Mouse (Mus musculus): ENCODE data around the gene Elf1. TPM values are rescaled to one million over a fixed set of nuclear protein-coding genes. Genes with fewer than 3 reads are reported as not detected.

The Elf1 gene
- polyA plus RNA-seq, 1 experiment from 2014 or later: 10.1 TPM

DNA sequence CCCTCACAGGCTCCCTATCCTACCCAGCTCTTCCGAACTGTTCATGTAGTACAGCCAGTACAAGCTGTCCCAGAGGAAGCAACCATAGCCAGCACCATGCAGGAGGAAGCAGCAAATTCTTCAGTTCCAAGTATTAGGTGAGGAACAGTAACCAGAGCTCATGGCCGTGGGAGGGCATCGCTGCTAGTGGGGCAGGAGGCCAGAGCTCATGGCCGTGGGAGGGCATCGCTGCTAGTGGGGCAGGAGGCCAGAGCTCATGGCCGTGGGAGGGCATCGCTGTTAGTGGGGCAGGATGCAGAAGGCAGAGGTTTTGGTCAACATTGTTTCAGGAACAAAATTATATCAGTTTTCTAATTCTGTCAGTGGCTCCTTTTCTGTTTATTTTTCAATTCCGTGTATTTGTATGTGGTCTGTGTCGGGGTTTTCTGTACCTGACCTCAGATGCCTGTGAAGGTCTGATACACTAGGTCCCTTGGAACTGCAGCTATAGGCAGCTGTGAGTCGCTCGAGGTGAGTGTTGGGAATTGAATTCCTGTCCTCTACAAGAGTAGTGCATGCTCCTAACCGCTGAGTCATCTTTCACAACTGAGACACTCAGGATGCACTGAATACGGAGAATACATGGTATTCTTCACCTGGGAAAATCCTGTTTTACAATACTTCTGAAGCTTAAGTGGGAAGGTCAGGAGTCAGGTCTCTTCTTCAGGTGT is 92.6 kb downstream of the Elf1 start:
- no peak overlapping the region for H3K27ac ChIP-seq (replicated peaks; ENCODE audit: low read depth, low read length)
- H3K36me3 ChIP-seq (replicated peaks; ENCODE audit: control insufficient read depth, insufficient read depth, low read depth, low read length): no peaks in the 10 kb centered on the region
- 86% methylated on average over 13 of the region's 13 CpGs for WGBS
- no peak overlapping the region for H3K4me3 ChIP-seq (ENCODE audit: low read depth, low read length)
- H3K4me2 ChIP-seq (ENCODE audit: low read depth, low read length): no peak overlapping the region
- no peaks in the 10 kb centered on the region for H3K4me1 ChIP-seq (ENCODE audit: control insufficient read depth, insufficient read depth, low read length)
- H3K27me3 ChIP-seq (ENCODE audit: control insufficient read depth, insufficient read depth, low read length): no peaks in the 10 kb centered on the region
- H3K9me3 ChIP-seq (replicated peaks; ENCODE audit: control insufficient read depth, low read length): no peaks in the 10 kb centered on the region
- ATAC-seq (replicated peaks; ENCODE audit: insufficient number of reproducible peaks, low FRiP score, low TSS enrichment, low read depth): no peak
- no peak overlapping the region for H3K9ac ChIP-seq (replicated peaks; ENCODE audit: low read length)
- no peak for DNase-seq (ENCODE audit: low spot score)

DNA sequence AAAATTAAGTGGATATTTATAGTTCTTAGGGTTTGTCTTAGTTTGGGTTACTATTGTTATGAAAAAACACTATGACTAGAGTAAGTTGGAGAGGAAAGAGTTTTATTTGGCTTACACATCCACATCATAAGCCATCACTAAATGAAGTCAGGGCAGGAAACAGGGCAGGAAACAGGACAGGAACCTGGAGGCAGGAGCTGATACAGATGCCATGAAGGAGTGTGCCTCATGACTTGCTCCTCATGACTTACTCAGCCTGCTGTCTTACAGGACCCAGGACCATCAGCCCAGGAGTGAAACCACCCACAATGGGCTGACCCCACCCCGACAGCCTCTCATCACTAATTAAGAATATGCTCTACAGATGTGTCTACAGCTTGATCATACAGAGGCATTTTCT is 93.4 kb downstream of the Elf1 start:
- ATAC-seq (replicated peaks; ENCODE audit: insufficient number of reproducible peaks, low FRiP score, low TSS enrichment, low read depth) (no peak), DNase-seq (ENCODE audit: low spot score) (no peak)
- Histone ChIP-seq H3K9me3 (replicated peaks; ENCODE audit: control insufficient read depth, low read length) (no peaks in the 10 kb centered on the region), H3K4me1 (ENCODE audit: control insufficient read depth, insufficient read depth, low read length) (no peaks in the 10 kb centered on the region), H3K27me3 (ENCODE audit: control insufficient read depth, insufficient read depth, low read length) (no peaks in the 10 kb centered on the region), H3K27ac (replicated peaks; ENCODE audit: low read depth, low read length) (no peak overlapping the region), H3K4me2 (ENCODE audit: low read depth, low read length) (no peak overlapping the region), H3K9ac (replicated peaks; ENCODE audit: low read length) (no peak overlapping the region), H3K4me3 (ENCODE audit: low read depth, low read length) (no peak overlapping the region), H3K36me3 (replicated peaks; ENCODE audit: control insufficient read depth, insufficient read depth, low read depth, low read length) (no peaks in the 10 kb centered on the region)
- WGBS: 69% methylated on average over 1 of the region's 1 CpGs

GRCm38 (mm10) chr14:79583526-79584245 is 102.7 kb downstream of the Elf1 start:
- no peaks in the 10 kb centered on the region for H3K9me3 ChIP-seq (replicated peaks; ENCODE audit: control insufficient read depth, low read length)
- H3K27ac ChIP-seq (replicated peaks; ENCODE audit: low read depth, low read length): no peak overlapping the region
- H3K9ac ChIP-seq (replicated peaks; ENCODE audit: low read length): no peak overlapping the region
- 83% methylated on average over 5 of the region's 5 CpGs for WGBS
- no peaks in the 10 kb centered on the region for H3K27me3 ChIP-seq (ENCODE audit: control insufficient read depth, insufficient read depth, low read length)
- H3K36me3 ChIP-seq (replicated peaks; ENCODE audit: control insufficient read depth, insufficient read depth, low read depth, low read length): no peaks in the 10 kb centered on the region
- no peak for ATAC-seq (replicated peaks; ENCODE audit: insufficient number of reproducible peaks, low FRiP score, low TSS enrichment, low read depth)
- H3K4me3 ChIP-seq (ENCODE audit: low read depth, low read length): no peak overlapping the region
- H3K4me2 ChIP-seq (ENCODE audit: low read depth, low read length): no peak overlapping the region
- no peak for DNase-seq (ENCODE audit: low spot score)
- peaks cover 4% of the 10 kb centered on the region for H3K4me1 ChIP-seq (ENCODE audit: control insufficient read depth, insufficient read depth, low read length)

GRCm38 (mm10) chr14:79586499-79587138 is 105.6 kb downstream of the Elf1 start:
- WGBS: 33% methylated on average over 16 of the region's 16 CpGs
- DNase-seq (ENCODE audit: low spot score): no peak
- Histone ChIP-seq H3K4me2 (ENCODE audit: low read depth, low read length) (peak overlapping the region; percentile 52), H3K4me1 (ENCODE audit: control insufficient read depth, insufficient read depth, low read length) (peaks cover 4% of the 10 kb centered on the region), H3K27ac (replicated peaks; ENCODE audit: low read depth, low read length) (peak overlapping the region; percentile 79), H3K4me3 (ENCODE audit: low read depth, low read length) (peak overlapping the region; percentile 71), H3K9me3 (replicated peaks; ENCODE audit: control insufficient read depth, low read length) (no peaks in the 10 kb centered on the region), H3K36me3 (replicated peaks; ENCODE audit: control insufficient read depth, insufficient read depth, low read depth, low read length) (no peaks in the 10 kb centered on the region; the same call in 1 of the 2 replicates), H3K27me3 (ENCODE audit: control insufficient read depth, insufficient read depth, low read length) (no peaks in the 10 kb centered on the region), H3K9ac (replicated peaks; ENCODE audit: low read length) (peak overlapping the region; percentile 73)
- no peak for ATAC-seq (replicated peaks; ENCODE audit: insufficient number of reproducible peaks, low FRiP score, low TSS enrichment, low read depth)

DNA sequence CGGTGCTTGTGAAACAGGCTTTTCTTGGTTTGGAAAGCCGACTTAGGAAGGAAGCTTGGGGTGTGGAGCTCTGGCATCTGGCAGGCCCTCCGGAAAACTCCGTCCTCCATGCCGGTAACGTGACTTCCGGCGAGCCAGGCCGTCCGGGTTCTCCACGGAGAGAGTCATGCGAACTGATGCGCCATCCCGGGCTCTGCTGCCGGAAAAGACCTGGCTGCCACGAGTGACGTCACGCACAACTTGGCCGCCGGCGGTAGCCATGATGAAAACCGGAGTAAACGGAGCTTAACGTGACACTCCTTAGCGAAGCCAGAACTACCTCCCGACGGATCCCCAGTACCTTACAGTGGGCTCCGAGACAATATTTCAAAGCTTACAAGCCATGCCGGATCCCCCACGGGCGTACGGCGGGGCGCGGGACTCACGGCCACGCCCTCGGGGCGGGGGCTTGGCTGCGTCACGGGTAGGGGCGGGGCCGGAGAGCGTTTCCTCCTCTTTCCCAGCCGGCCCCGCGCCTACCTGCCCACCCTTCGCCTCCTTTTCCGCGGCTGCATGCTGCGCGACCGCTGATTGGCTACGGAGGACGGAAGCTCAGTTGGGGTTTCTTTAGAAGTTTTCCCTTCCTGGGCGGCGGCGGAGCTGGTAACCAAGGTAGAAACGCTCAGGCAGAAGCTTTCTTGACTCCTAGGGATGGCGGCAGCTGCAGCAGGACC is 106.3 kb downstream of the Elf1 start, which contains the start of gene Sugt1:
Gene Sugt1, plus strand, starts transcription at position 553 of the 713 bp plus-strand sequence.
- peaks cover 4% of the 10 kb centered on the region for H3K4me1 ChIP-seq (ENCODE audit: control insufficient read depth, insufficient read depth, low read length)
- H3K4me3 ChIP-seq (ENCODE audit: low read depth, low read length): peak within 1 kb of the TSS; percentile 71
- H3K27ac ChIP-seq (replicated peaks; ENCODE audit: low read depth, low read length): peak within 1 kb of the TSS; percentile 79
- under 1% methylated on average over 59 of the region's 60 CpGs for WGBS
- H3K9me3 ChIP-seq (replicated peaks; ENCODE audit: control insufficient read depth, low read length): no peaks in the 10 kb centered on the region
- ATAC-seq (replicated peaks; ENCODE audit: insufficient number of reproducible peaks, low FRiP score, low TSS enrichment, low read depth) (peak; percentile 98), DNase-seq (ENCODE audit: low spot score) (peak; percentile 96)
- no peaks in the 10 kb centered on the region; the same call in 1 of the 2 replicates for H3K36me3 ChIP-seq (replicated peaks; ENCODE audit: control insufficient read depth, insufficient read depth, low read depth, low read length)
- H3K9ac ChIP-seq (replicated peaks; ENCODE audit: low read length): peak within 1 kb of the TSS; percentile 73
- H3K27me3 ChIP-seq (ENCODE audit: control insufficient read depth, insufficient read depth, low read length): no peaks in the 10 kb centered on the region
- peak within 1 kb of the TSS; percentile 71 for H3K4me2 ChIP-seq (ENCODE audit: low read depth, low read length)

- Histone ChIP-seq H3K36me3 (replicated peaks; ENCODE audit: control insufficient read depth, insufficient read depth, low read depth, low read length) (no peaks in the 10 kb centered on the region; the same call in 1 of the 2 replicates), H3K27ac (replicated peaks; ENCODE audit: low read depth, low read length) (no peak overlapping the region; the same call in 1 of the 2 replicates), H3K4me3 (ENCODE audit: low read depth, low read length) (peak overlapping the region; percentile 71), H3K9me3 (replicated peaks; ENCODE audit: control insufficient read depth, low read length) (no peaks in the 10 kb centered on the region), H3K27me3 (ENCODE audit: control insufficient read depth, insufficient read depth, low read length) (no peaks in the 10 kb centered on the region), H3K4me1 (ENCODE audit: control insufficient read depth, insufficient read depth, low read length) (peaks cover 4% of the 10 kb centered on the region), H3K9ac (replicated peaks; ENCODE audit: low read length) (peak overlapping the region; percentile 73), H3K4me2 (ENCODE audit: low read depth, low read length) (peak overlapping the region; percentile 71)
- ATAC-seq (replicated peaks; ENCODE audit: insufficient number of reproducible peaks, low FRiP score, low TSS enrichment, low read depth) (peak; percentile 53), DNase-seq (ENCODE audit: low spot score) (no peak)
- WGBS: under 1% methylated on average over 9 of the region's 9 CpGs
Observed at GRCm38 (mm10) chr14:79587852-79588229, 106.8 kb downstream of the Elf1 start.

DNA sequence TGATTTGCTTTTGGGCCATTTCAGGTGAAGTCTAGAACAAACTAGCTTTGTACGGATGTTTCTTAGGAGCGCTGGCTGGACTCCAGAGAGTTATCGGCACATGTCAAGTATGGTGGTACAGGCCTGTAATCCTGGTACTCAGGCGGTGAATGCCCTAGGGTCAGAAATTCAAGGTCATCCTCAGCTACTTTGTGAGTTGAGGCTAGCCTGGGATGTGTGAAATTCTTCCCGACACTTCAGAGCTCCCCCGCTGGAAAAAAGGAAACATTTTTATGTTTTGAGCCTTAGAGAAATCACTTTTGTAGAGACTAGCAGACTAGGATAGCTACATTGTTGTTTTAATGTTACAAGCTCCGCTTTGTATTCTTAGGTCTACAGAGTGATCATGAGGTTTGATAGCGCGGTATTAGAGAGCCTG is 107.5 kb downstream of the Elf1 start:
- Histone ChIP-seq H3K36me3 (replicated peaks; ENCODE audit: control insufficient read depth, insufficient read depth, low read depth, low read length) (no peaks in the 10 kb centered on the region; the same call in 1 of the 2 replicates), H3K27me3 (ENCODE audit: control insufficient read depth, insufficient read depth, low read length) (no peaks in the 10 kb centered on the region), H3K27ac (replicated peaks; ENCODE audit: low read depth, low read length) (no peak overlapping the region), H3K9ac (replicated peaks; ENCODE audit: low read length) (peak overlapping the region; percentile 73), H3K9me3 (replicated peaks; ENCODE audit: control insufficient read depth, low read length) (no peaks in the 10 kb centered on the region), H3K4me2 (ENCODE audit: low read depth, low read length) (peak overlapping the region; percentile 71), H3K4me3 (ENCODE audit: low read depth, low read length) (peak overlapping the region; percentile 71), H3K4me1 (ENCODE audit: control insufficient read depth, insufficient read depth, low read length) (peaks cover 4% of the 10 kb centered on the region)
- DNase-seq (ENCODE audit: low spot score) (no peak), ATAC-seq (replicated peaks; ENCODE audit: insufficient number of reproducible peaks, low FRiP score, low TSS enrichment, low read depth) (no peak)
- WGBS: 90% methylated on average over 9 of the region's 9 CpGs
